Mouse (Mus musculus): Measurements from ENCODE around the gene Gadd45a. TPM values are rescaled to one million over a fixed set of nuclear protein-coding genes. Genes with fewer than 3 reads are reported as not detected.

The Gadd45a gene
- polyA plus RNA-seq, 2 experiments, result 11.9 to 20.3 TPM

DNA sequence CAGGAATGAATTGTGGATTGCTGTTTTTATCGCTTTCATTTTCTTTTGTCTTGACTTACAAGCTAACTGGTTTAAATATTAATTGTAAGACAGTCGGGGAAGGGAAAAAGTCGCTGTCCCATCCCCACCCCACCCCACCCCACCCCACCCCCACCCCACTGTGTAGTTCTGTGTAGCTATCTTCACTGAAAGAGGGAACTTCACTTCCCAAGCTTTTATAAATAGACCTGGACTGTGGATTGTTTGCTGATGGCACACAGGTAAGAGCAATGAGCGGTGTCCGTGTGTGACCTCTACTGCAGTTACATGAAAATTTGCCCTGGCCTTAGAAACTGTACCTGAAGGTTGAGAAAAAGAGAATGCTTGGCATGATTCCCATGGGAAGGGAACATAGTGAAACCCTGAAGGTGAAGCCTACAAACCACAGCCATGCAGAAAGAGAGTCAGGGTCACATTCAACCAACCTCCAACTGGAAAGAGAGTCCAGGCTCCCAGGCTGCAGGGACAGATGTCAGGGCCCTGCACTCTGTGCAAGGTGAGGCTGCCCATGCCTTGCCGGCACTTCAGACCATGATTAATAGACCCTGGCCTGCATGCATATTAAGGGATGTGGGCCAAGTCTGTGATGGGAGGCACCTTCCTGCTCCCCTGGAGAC is 23.8 kb downstream of the Gadd45a start:
- TF ChIP-seq POLR2A (IDR thresholded peaks at IDR 0.05; ENCODE audit: borderline replicate concordance, extremely low read depth, insufficient read depth, insufficient read length), result no peak
- H3K27me3 ChIP-seq (ENCODE audit: control insufficient read depth, insufficient read depth, low read length), result no peaks in the 10 kb centered on the region
- no peak overlapping the region for H3K4me3 ChIP-seq (replicated peaks; ENCODE audit: low read length)
- no peak for ATAC-seq (ENCODE audit: low FRiP score, low read depth)
- H3K36me3 ChIP-seq (ENCODE audit: control insufficient read depth, insufficient read depth, low read length), result peaks cover 1% of the 10 kb centered on the region; the same call in 1 of the 2 replicates
- H3K4me2 ChIP-seq (replicated peaks; ENCODE audit: low read depth, low read length, severe bottlenecking), result no peak overlapping the region
- H3K9ac ChIP-seq (ENCODE audit: low read depth, low read length, severe bottlenecking), result no peak overlapping the region
- H3K9me3 ChIP-seq (ENCODE audit: control insufficient read depth, low read length), result no peaks in the 10 kb centered on the region
- WGBS, result 79% methylated on average over 6 of the region's 6 CpGs
- DNase-seq (ENCODE audit: low spot score), result no peak
- peaks cover 13% of the 10 kb centered on the region; the same call in 1 of the 2 replicates for H3K4me1 ChIP-seq (ENCODE audit: control insufficient read depth, insufficient read depth, low read length)
- H3K27ac ChIP-seq (replicated peaks; ENCODE audit: low read depth, low read length), result no peak overlapping the region

- Histone ChIP-seq H3K4me1 (ENCODE audit: control insufficient read depth, insufficient read depth, low read length) (peaks cover 6% of the 10 kb centered on the region; the same call in 1 of the 2 replicates), H3K4me3 (replicated peaks; ENCODE audit: low read length) (no peak overlapping the region), H3K36me3 (ENCODE audit: control insufficient read depth, insufficient read depth, low read length) (no peaks in the 10 kb centered on the region), H3K9me3 (ENCODE audit: control insufficient read depth, low read length) (no peaks in the 10 kb centered on the region), H3K27me3 (ENCODE audit: control insufficient read depth, insufficient read depth, low read length) (no peaks in the 10 kb centered on the region), H3K4me2 (replicated peaks; ENCODE audit: low read depth, low read length, severe bottlenecking) (no peak overlapping the region), H3K27ac (replicated peaks; ENCODE audit: low read depth, low read length) (no peak overlapping the region), H3K9ac (ENCODE audit: low read depth, low read length, severe bottlenecking) (no peak overlapping the region)
- DNase-seq (ENCODE audit: low spot score) (no peak), ATAC-seq (ENCODE audit: low FRiP score, low read depth) (no peak)
- TF ChIP-seq POLR2A (IDR thresholded peaks at IDR 0.05; ENCODE audit: borderline replicate concordance, extremely low read depth, insufficient read depth, insufficient read length), result no peak
Measured at GRCm38 (mm10) chr6:67011217-67011518, 26.1 kb downstream of the Gadd45a start.

GRCm38 (mm10) chr6:67010370-67011216 is 26.7 kb downstream of the Gadd45a start:
- ATAC-seq (ENCODE audit: low FRiP score, low read depth) (no peak), DNase-seq (ENCODE audit: low spot score) (no peak)
- WGBS, result 47% methylated on average over 7 of the region's 7 CpGs
- Histone ChIP-seq H3K36me3 (ENCODE audit: control insufficient read depth, insufficient read depth, low read length) (no peaks in the 10 kb centered on the region), H3K27me3 (ENCODE audit: control insufficient read depth, insufficient read depth, low read length) (no peaks in the 10 kb centered on the region), H3K4me3 (replicated peaks; ENCODE audit: low read length) (no peak overlapping the region), H3K9ac (ENCODE audit: low read depth, low read length, severe bottlenecking) (no peak overlapping the region), H3K4me1 (ENCODE audit: control insufficient read depth, insufficient read depth, low read length) (0 out of 2 replicates have a peak, but pooled peaks cover under 1% of the 10 kb centered on the region), H3K4me2 (replicated peaks; ENCODE audit: low read depth, low read length, severe bottlenecking) (no peak overlapping the region), H3K9me3 (ENCODE audit: control insufficient read depth, low read length) (no peaks in the 10 kb centered on the region), H3K27ac (replicated peaks; ENCODE audit: low read depth, low read length) (no peak overlapping the region)
- TF ChIP-seq POLR2A (IDR thresholded peaks at IDR 0.05; ENCODE audit: borderline replicate concordance, extremely low read depth, insufficient read depth, insufficient read length), result no peak

DNA sequence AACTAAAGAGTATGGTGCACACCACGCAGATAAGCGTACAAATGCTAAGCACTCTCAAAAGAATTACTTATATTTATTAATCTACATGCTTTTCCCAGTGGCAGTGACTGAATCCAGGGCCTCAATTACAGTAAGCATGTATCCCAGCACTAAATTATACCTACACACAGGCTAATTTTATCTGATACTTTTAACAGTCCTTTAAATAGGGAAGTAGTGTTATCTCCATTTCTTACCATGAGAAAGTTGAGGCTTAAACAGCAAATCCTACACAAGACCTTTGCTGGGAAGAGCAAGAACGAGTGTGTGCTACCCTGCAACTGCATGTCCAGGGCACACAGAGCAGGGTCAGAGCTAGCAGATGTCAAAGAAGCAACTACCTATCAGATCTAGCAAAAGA is 27.4 kb downstream of the Gadd45a start:
- H3K4me2 ChIP-seq (replicated peaks; ENCODE audit: low read depth, low read length, severe bottlenecking), result no peak overlapping the region
- no peaks in the 10 kb centered on the region for H3K36me3 ChIP-seq (ENCODE audit: control insufficient read depth, insufficient read depth, low read length)
- H3K9ac ChIP-seq (ENCODE audit: low read depth, low read length, severe bottlenecking), result no peak overlapping the region
- H3K27me3 ChIP-seq (ENCODE audit: control insufficient read depth, insufficient read depth, low read length), result no peaks in the 10 kb centered on the region
- DNase-seq (ENCODE audit: low spot score), result no peak
- no peak for TF ChIP-seq POLR2A (IDR thresholded peaks at IDR 0.05; ENCODE audit: borderline replicate concordance, extremely low read depth, insufficient read depth, insufficient read length)
- WGBS, result 93% methylated on average over 3 of the region's 3 CpGs
- H3K27ac ChIP-seq (replicated peaks; ENCODE audit: low read depth, low read length), result no peak overlapping the region
- H3K4me1 ChIP-seq (ENCODE audit: control insufficient read depth, insufficient read depth, low read length), result no peaks in the 10 kb centered on the region
- no peak overlapping the region for H3K4me3 ChIP-seq (replicated peaks; ENCODE audit: low read length)
- ATAC-seq (ENCODE audit: low FRiP score, low read depth), result no peak
- H3K9me3 ChIP-seq (ENCODE audit: control insufficient read depth, low read length), result no peaks in the 10 kb centered on the region

GRCm38 (mm10) chr6:66999800-67000199 is 37.5 kb downstream of the Gadd45a start:
- TF ChIP-seq POLR2A (IDR thresholded peaks at IDR 0.05; ENCODE audit: borderline replicate concordance, extremely low read depth, insufficient read depth, insufficient read length), result no peak
- Histone ChIP-seq H3K9me3 (ENCODE audit: control insufficient read depth, low read length) (no peaks in the 10 kb centered on the region), H3K4me3 (replicated peaks; ENCODE audit: low read length) (no peak overlapping the region), H3K4me1 (ENCODE audit: control insufficient read depth, insufficient read depth, low read length) (no peaks in the 10 kb centered on the region; the same call in 1 of the 2 replicates), H3K4me2 (replicated peaks; ENCODE audit: low read depth, low read length, severe bottlenecking) (no peak overlapping the region), H3K9ac (ENCODE audit: low read depth, low read length, severe bottlenecking) (no peak overlapping the region), H3K27me3 (ENCODE audit: control insufficient read depth, insufficient read depth, low read length) (no peaks in the 10 kb centered on the region), H3K36me3 (ENCODE audit: control insufficient read depth, insufficient read depth, low read length) (no peaks in the 10 kb centered on the region), H3K27ac (replicated peaks; ENCODE audit: low read depth, low read length) (no peak overlapping the region)
- DNase-seq (ENCODE audit: low spot score) (no peak), ATAC-seq (ENCODE audit: low FRiP score, low read depth) (no peak)

Measured in limb, embryonic 14.5 days (tissue).